In genomic region chr11:59808170-59808960, GRCm38 (mm10) we compare ENCODE assay signal across 8 mouse cellular contexts. TPM values are rescaled to one million over a fixed set of nuclear protein-coding genes. Genes with fewer than 3 reads are reported as not detected.
DNase-seq lines count a peak whose midpoint lies in the region; ATAC-seq lines count a peak whose summit lies in the region.

No protein-coding gene starts in this region.

- WGBS in lung, embryonic 15.5 days, result 48% methylated on average over 14 of the region's 14 CpGs
- 68% methylated on average over 14 of the region's 14 CpGs for WGBS in embryonic facial prominence, embryonic 12.5 days
- WGBS in intestine, embryonic 15.5 days, result 65% methylated on average over 14 of the region's 14 CpGs
- WGBS in neural tube, embryonic 15.5 days, result 69% methylated on average over 14 of the region's 14 CpGs

- H3K4me3 ChIP-seq in lung, embryonic 15.5 days, result peak overlapping the region; percentile 91
- peak overlapping the region; percentile 85 for H3K4me3 ChIP-seq in embryonic facial prominence, embryonic 12.5 days
- H3K4me3 ChIP-seq in intestine, embryonic 15.5 days (replicated peaks), result peak overlapping the region; percentile 70
- H3K4me3 ChIP-seq in neural tube, embryonic 15.5 days (replicated peaks), result peak overlapping the region; percentile 61

- H3K27ac ChIP-seq in lung, embryonic 15.5 days, result peak overlapping the region; percentile 51
- no peak overlapping the region for H3K27ac ChIP-seq in embryonic facial prominence, embryonic 12.5 days
- 0 out of 2 replicates have a peak overlapping the region, but pooled peaks have one; percentile 96 for H3K27ac ChIP-seq in intestine, embryonic 15.5 days
- no peak overlapping the region for H3K27ac ChIP-seq in neural tube, embryonic 15.5 days (replicated peaks)

- no peak for ATAC-seq in lung, embryonic 15.5 days (ENCODE audit: borderline replicate concordance, extremely low read depth, low FRiP score, low TSS enrichment)
- no peak for ATAC-seq in embryonic facial prominence, embryonic 12.5 days (ENCODE audit: insufficient number of reproducible peaks, insufficient read depth, low FRiP score, low TSS enrichment)
- no peak for ATAC-seq in intestine, embryonic 15.5 days
- no peak for ATAC-seq in neural tube, embryonic 15.5 days (ENCODE audit: low FRiP score)

- H3K9ac ChIP-seq in lung, embryonic 15.5 days, result peak overlapping the region; percentile 33; the same call in 1 of the 2 replicates
- peak overlapping the region; percentile 85; the same call in 1 of the 2 replicates for H3K9ac ChIP-seq in embryonic facial prominence, embryonic 12.5 days
- H3K9ac ChIP-seq in intestine, embryonic 15.5 days, result peak overlapping the region; percentile 94; the same call in 1 of the 2 replicates
- peak overlapping the region; percentile 69; the same call in 1 of the 2 replicates for H3K9ac ChIP-seq in neural tube, embryonic 15.5 days (replicated peaks)

- H3K36me3 ChIP-seq in lung, embryonic 15.5 days, result peaks cover 30% of the 10 kb centered on the region
- peaks cover 38% of the 10 kb centered on the region for H3K36me3 ChIP-seq in embryonic facial prominence, embryonic 12.5 days
- H3K36me3 ChIP-seq in intestine, embryonic 15.5 days, result peaks cover 14% of the 10 kb centered on the region
- H3K36me3 ChIP-seq in neural tube, embryonic 15.5 days, result peaks cover 43% of the 10 kb centered on the region

- H3K9me3 ChIP-seq in lung, embryonic 15.5 days, result no peaks in the 10 kb centered on the region
- H3K9me3 ChIP-seq in embryonic facial prominence, embryonic 12.5 days, result no peaks in the 10 kb centered on the region
- no peaks in the 10 kb centered on the region for H3K9me3 ChIP-seq in intestine, embryonic 15.5 days
- H3K9me3 ChIP-seq in neural tube, embryonic 15.5 days (replicated peaks), result no peaks in the 10 kb centered on the region

- no peaks in the 10 kb centered on the region for H3K27me3 ChIP-seq in lung, embryonic 15.5 days
- H3K27me3 ChIP-seq in embryonic facial prominence, embryonic 12.5 days, result no peaks in the 10 kb centered on the region
- H3K27me3 ChIP-seq in intestine, embryonic 15.5 days (replicated peaks), result no peaks in the 10 kb centered on the region
- H3K27me3 ChIP-seq in neural tube, embryonic 15.5 days (replicated peaks), result no peaks in the 10 kb centered on the region

- peaks cover 18% of the 10 kb centered on the region for H3K4me1 ChIP-seq in lung, embryonic 15.5 days
- peaks cover 18% of the 10 kb centered on the region for H3K4me1 ChIP-seq in embryonic facial prominence, embryonic 12.5 days
- peaks cover 11% of the 10 kb centered on the region for H3K4me1 ChIP-seq in intestine, embryonic 15.5 days (replicated peaks)
- H3K4me1 ChIP-seq in neural tube, embryonic 15.5 days, result peaks cover 34% of the 10 kb centered on the region

- no peak for DNase-seq in lung, postnatal 36 days
- no peak for DNase-seq in layer of hippocampus, adult 8-10 months (ENCODE audit: low spot score in 2 of 2)
- DNase-seq in urinary bladder, adult 2 months (ENCODE audit: low spot score), result no peak
- DNase-seq in adrenal gland, adult 18-20 months (ENCODE audit: low spot score in 2 of 2), result no peak

- peak overlapping the region; percentile 92 for H3K4me2 ChIP-seq in lung, embryonic 15.5 days
- peak overlapping the region; percentile 86 for H3K4me2 ChIP-seq in embryonic facial prominence, embryonic 12.5 days (replicated peaks)
- H3K4me2 ChIP-seq in intestine, embryonic 15.5 days (replicated peaks), result peak overlapping the region; percentile 67
- peak overlapping the region; percentile 83 for H3K4me2 ChIP-seq in neural tube, embryonic 15.5 days

RNA-seq across cellular contexts. Expression of gene Flcn, which starts 1.5 kb away (rescaled TPM):
- 25.9 and 27.7 TPM in 2 replicates for polyA plus RNA-seq in lung, embryonic 15.5 days (2015; fragmentation: Nextera tagmentation; extraction: Ambion mirVana)
- 37.0 and 39.2 TPM in 2 replicates for polyA plus RNA-seq in embryonic facial prominence, embryonic 12.5 days (2016; fragmentation: Nextera tagmentation; extraction: Ambion mirVana)
- 35.9 and 39.2 TPM in 2 replicates for polyA plus RNA-seq in intestine, embryonic 15.5 days (2015; fragmentation: Nextera tagmentation; extraction: Ambion mirVana)
- polyA plus RNA-seq in neural tube, embryonic 15.5 days (2015; fragmentation: Nextera tagmentation; extraction: Ambion mirVana), result 41.8 TPM in 2 replicates
- 10 to 100 TPM; 46.7 to 47.9 (median 47.2) TPM for total RNA-seq in layer of hippocampus, adult 8-10 months (2022)
- polyA plus RNA-seq in urinary bladder, adult 2 months (2012; rRNA removed), result 42.6 and 48.8 TPM in 2 replicates
- total RNA-seq in adrenal gland, adult 18-20 months (2021), result 10 to 100 TPM; 85.5 to 99.0 TPM

RNA-seq across cellular contexts. Expression of gene Pld6, which starts 20.9 kb away (rescaled TPM):
- 5.8 and 6.2 TPM in 2 replicates for polyA plus RNA-seq in lung, embryonic 15.5 days (2015; fragmentation: Nextera tagmentation; extraction: Ambion mirVana)
- 3.2 and 4.0 TPM in 2 replicates for polyA plus RNA-seq in embryonic facial prominence, embryonic 12.5 days (2016; fragmentation: Nextera tagmentation; extraction: Ambion mirVana)
- polyA plus RNA-seq in intestine, embryonic 15.5 days (2015; fragmentation: Nextera tagmentation; extraction: Ambion mirVana), result 2.9 and 3.5 TPM in 2 replicates
- polyA plus RNA-seq in neural tube, embryonic 15.5 days (2015; fragmentation: Nextera tagmentation; extraction: Ambion mirVana), result 17.2 and 19.6 TPM in 2 replicates
- total RNA-seq in layer of hippocampus, adult 8-10 months (2022), result 1 to 10 TPM in 1 of 4 experiments, under 1 TPM in 2, not detected in 1; 0.49 to 1.5 (median 0.85) TPM
- polyA plus RNA-seq in urinary bladder, adult 2 months (2012; rRNA removed), result 1.2 and 1.5 TPM in 2 replicates
- 1 to 10 TPM in 1 of 2 experiments, under 1 TPM in 1; 0.90 to 2.1 TPM for total RNA-seq in adrenal gland, adult 18-20 months (2021)

RNA-seq across cellular contexts. Expression of gene Nt5m, which starts 30.9 kb away (rescaled TPM):
- 34.0 and 37.6 TPM in 2 replicates for polyA plus RNA-seq in lung, embryonic 15.5 days (2015; fragmentation: Nextera tagmentation; extraction: Ambion mirVana)
- 42.9 and 43.0 TPM in 2 replicates for polyA plus RNA-seq in embryonic facial prominence, embryonic 12.5 days (2016; fragmentation: Nextera tagmentation; extraction: Ambion mirVana)
- polyA plus RNA-seq in intestine, embryonic 15.5 days (2015; fragmentation: Nextera tagmentation; extraction: Ambion mirVana), result 32.7 and 34.4 TPM in 2 replicates
- 71.6 and 84.2 TPM in 2 replicates for polyA plus RNA-seq in neural tube, embryonic 15.5 days (2015; fragmentation: Nextera tagmentation; extraction: Ambion mirVana)
- total RNA-seq in layer of hippocampus, adult 8-10 months (2022), result 10 to 100 TPM; 44.6 to 62.9 (median 51.3) TPM
- polyA plus RNA-seq in urinary bladder, adult 2 months (2012; rRNA removed), result 18.4 and 21.0 TPM in 2 replicates
- total RNA-seq in adrenal gland, adult 18-20 months (2021), result 10 to 100 TPM; 27.7 to 29.9 TPM

RNA-seq across cellular contexts. Expression of gene Cops3, which starts 31.3 kb away (rescaled TPM):
- 204 and 214 TPM in 2 replicates for polyA plus RNA-seq in lung, embryonic 15.5 days (2015; fragmentation: Nextera tagmentation; extraction: Ambion mirVana)
- 200 and 218 TPM in 2 replicates for polyA plus RNA-seq in embryonic facial prominence, embryonic 12.5 days (2016; fragmentation: Nextera tagmentation; extraction: Ambion mirVana)
- polyA plus RNA-seq in intestine, embryonic 15.5 days (2015; fragmentation: Nextera tagmentation; extraction: Ambion mirVana), result 192 and 193 TPM in 2 replicates
- polyA plus RNA-seq in neural tube, embryonic 15.5 days (2015; fragmentation: Nextera tagmentation; extraction: Ambion mirVana), result 194 and 195 TPM in 2 replicates
- 10 to 100 TPM; 71.8 to 82.2 (median 78.1) TPM for total RNA-seq in layer of hippocampus, adult 8-10 months (2022)
- polyA plus RNA-seq in urinary bladder, adult 2 months (2012; rRNA removed), result 36.1 and 44.7 TPM in 2 replicates
- total RNA-seq in adrenal gland, adult 18-20 months (2021), result 10 to 100 TPM; 81.4 to 86.3 TPM

Comparison
In these comparisons a context has a peak if more than half of its experiments do, and no peak if none do; other contexts are left out.
1. H3K27ac ChIP-seq: peak in lung, embryonic 15.5 days (single experiment) and intestine, embryonic 15.5 days (single experiment); none in embryonic facial prominence, embryonic 12.5 days (single experiment) and neural tube, embryonic 15.5 days (single experiment).
2. H3K9ac ChIP-seq: peak in every context shown above with its lines; median percentile 94 in intestine, embryonic 15.5 days; 85 in embryonic facial prominence, embryonic 12.5 days; 69 in neural tube, embryonic 15.5 days; 33 in lung, embryonic 15.5 days.
3. Peak in every context shown above with its lines, with median percentiles within 50 percentile points of each other: H3K4me2 ChIP-seq and H3K4me3 ChIP-seq.